Mouse (Mus musculus): Measurements from ENCODE around the gene Upk1b. TPM values are rescaled to one million over a fixed set of nuclear protein-coding genes. Genes with fewer than 3 reads are reported as not detected.
A peak's percentile ranks its signal among the peaks of the same experiment; 100 is the strongest.
"Not testable (repeated sequence)": the region's sequence is repeated elsewhere in the genome, so short reads cannot be mapped to it uniquely, and the experiment has no call there.

Upk1b gene
- 0.49 and 1.1 TPM in 2 replicates for total RNA-seq (2015)
- 0.14 TPM in 1 of 2 replicates, not detected in the other for total RNA-seq (2017)

- peak; percentile 72 for ATAC-seq (replicated peaks; ENCODE audit: poor library complexity)
Observed at GRCm38 (mm10) chr16:38800091-38800490, at the start of gene Upk1b. Gene Upk1b, minus strand, starts transcription at chr16:38800328.

GRCm38 (mm10) chr16:38828649-38829048 lies 28.5 kb upstream of the Upk1b start, which contains the start of gene 4930435E12Rik:
Gene 4930435E12Rik, minus strand, starts transcription at chr16:38828749.
- no peak for ATAC-seq (replicated peaks; ENCODE audit: poor library complexity)

- ATAC-seq (replicated peaks; ENCODE audit: poor library complexity): peak; percentile 99
Observed at GRCm38 (mm10) chr16:38812521-38812920, 12.4 kb upstream of the Upk1b start.

GRCm38 (mm10) chr16:38810196-38810595 lies 10.1 kb upstream of the Upk1b start:
- no peak for ATAC-seq (replicated peaks; ENCODE audit: poor library complexity)

- ATAC-seq (replicated peaks; ENCODE audit: poor library complexity): not testable (repeated sequence)
Observed at GRCm38 (mm10) chr16:38807796-38808195, 7.7 kb upstream of the Upk1b start.

- ATAC-seq (replicated peaks; ENCODE audit: poor library complexity): no peak
Observed at GRCm38 (mm10) chr16:38798957-38799450, 1.1 kb downstream of the Upk1b start.

- no peak for ATAC-seq (replicated peaks; ENCODE audit: poor library complexity)
Observed at GRCm38 (mm10) chr16:38793120-38793519, 7.0 kb downstream of the Upk1b start.

- ATAC-seq (replicated peaks; ENCODE audit: poor library complexity): no peak
Observed at GRCm38 (mm10) chr16:38789966-38790365, 10.2 kb downstream of the Upk1b start.

GRCm38 (mm10) chr16:38789016-38789415 lies 11.1 kb downstream of the Upk1b start:
- ATAC-seq (replicated peaks; ENCODE audit: poor library complexity): peak; percentile 90

GRCm38 (mm10) chr16:38785301-38785700 lies 14.8 kb downstream of the Upk1b start:
- ATAC-seq (replicated peaks; ENCODE audit: poor library complexity): no peak

- ATAC-seq (replicated peaks; ENCODE audit: poor library complexity): no peak
Observed at GRCm38 (mm10) chr16:38782524-38783067, 17.5 kb downstream of the Upk1b start.

- no peak for ATAC-seq (replicated peaks; ENCODE audit: poor library complexity)
Observed at GRCm38 (mm10) chr16:38781946-38782345, 18.2 kb downstream of the Upk1b start.

GRCm38 (mm10) chr16:38780960-38781572 lies 19.1 kb downstream of the Upk1b start:
- ATAC-seq (replicated peaks; ENCODE audit: poor library complexity): no peak

- ATAC-seq (replicated peaks; ENCODE audit: poor library complexity): no peak
Observed at GRCm38 (mm10) chr16:38776342-38776741, 23.8 kb downstream of the Upk1b start.

GRCm38 (mm10) chr16:38774964-38775746 lies 25.0 kb downstream of the Upk1b start:
- ATAC-seq (replicated peaks; ENCODE audit: poor library complexity): no peak

GRCm38 (mm10) chr16:38772906-38773496 lies 27.1 kb downstream of the Upk1b start:
- no peak for ATAC-seq (replicated peaks; ENCODE audit: poor library complexity)

- no peak for ATAC-seq (replicated peaks; ENCODE audit: poor library complexity)
Observed at GRCm38 (mm10) chr16:38771145-38771544, 29.0 kb downstream of the Upk1b start.

GRCm38 (mm10) chr16:38769529-38769928 lies 30.6 kb downstream of the Upk1b start:
- ATAC-seq (replicated peaks; ENCODE audit: poor library complexity): peak; percentile 69

GRCm38 (mm10) chr16:38768386-38768785 lies 31.7 kb downstream of the Upk1b start:
- no peak for ATAC-seq (replicated peaks; ENCODE audit: poor library complexity)

- no peak for ATAC-seq (replicated peaks; ENCODE audit: poor library complexity)
Observed at GRCm38 (mm10) chr16:38767761-38768160, 32.4 kb downstream of the Upk1b start.

- ATAC-seq (replicated peaks; ENCODE audit: poor library complexity): no peak
Observed at GRCm38 (mm10) chr16:38766671-38767070, 33.5 kb downstream of the Upk1b start.

Data from megakaryocyte progenitor cell, adult 5-6 weeks (primary cell).